Mouse (Mus musculus): ENCODE data around the gene Pikfyve.
"Not testable (repeated sequence)": the region's sequence is repeated elsewhere in the genome, so short reads cannot be mapped to it uniquely, and the experiment has no call there.

Pikfyve gene

GRCm38 (mm10) chr1:65185524-65186205 lies 818 bp upstream of the Pikfyve start:
- no peak for DNase-seq (ENCODE audit: low spot score)

DNA sequence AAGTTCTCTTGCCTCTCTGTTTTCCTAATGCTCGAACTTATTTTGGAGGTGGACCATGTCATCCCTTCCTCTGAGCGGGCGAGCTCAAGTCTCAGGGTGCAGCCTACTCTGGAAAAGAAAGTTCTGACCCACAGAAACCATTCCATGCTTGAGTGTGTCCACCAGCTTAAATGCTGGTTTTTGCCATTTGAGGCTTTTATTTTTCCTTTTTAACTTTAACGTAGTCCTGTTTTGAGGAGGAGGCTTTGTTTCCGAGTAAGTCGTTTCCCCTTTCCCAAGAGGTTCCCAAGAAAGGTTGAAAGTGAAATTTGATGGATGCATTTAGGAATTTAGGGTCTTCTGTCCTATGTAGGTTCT lies 569 bp downstream of the Pikfyve start:
- DNase-seq (ENCODE audit: low spot score), result no peak

- DNase-seq (ENCODE audit: low spot score), result no peak
Measured at GRCm38 (mm10) chr1:65190172-65190571, 3.7 kb downstream of the Pikfyve start.

- DNase-seq (ENCODE audit: low spot score), result no peak
Measured at GRCm38 (mm10) chr1:65193226-65193625, 6.7 kb downstream of the Pikfyve start.

- no peak for DNase-seq (ENCODE audit: low spot score)
Measured at GRCm38 (mm10) chr1:65198425-65198824, 11.9 kb downstream of the Pikfyve start.

- DNase-seq (ENCODE audit: low spot score), result no peak
Measured at GRCm38 (mm10) chr1:65198861-65199260, 12.4 kb downstream of the Pikfyve start.

- DNase-seq (ENCODE audit: low spot score), result no peak
Measured at GRCm38 (mm10) chr1:65204299-65204698, 17.8 kb downstream of the Pikfyve start.

DNA sequence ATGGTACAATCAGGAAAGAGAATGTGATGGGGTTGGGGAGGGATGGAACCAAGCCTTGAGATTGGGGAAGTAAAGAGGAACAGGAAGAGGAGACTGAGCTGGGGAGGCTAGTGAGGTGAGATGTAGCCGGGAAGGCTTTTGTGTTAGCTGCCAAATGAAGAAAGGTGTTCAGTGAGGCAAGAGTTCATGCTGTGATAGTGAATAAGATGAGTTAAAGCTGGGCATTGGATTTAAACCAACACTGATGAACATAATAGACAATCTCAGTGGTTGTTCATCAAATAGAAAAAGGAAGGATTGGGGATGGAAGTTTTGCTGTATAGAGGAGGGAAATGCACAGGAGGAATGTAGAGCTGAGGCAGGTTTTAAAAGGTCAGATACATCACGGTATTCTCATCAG lies 26.7 kb downstream of the Pikfyve start:
- no peak for DNase-seq (ENCODE audit: low spot score)

DNA sequence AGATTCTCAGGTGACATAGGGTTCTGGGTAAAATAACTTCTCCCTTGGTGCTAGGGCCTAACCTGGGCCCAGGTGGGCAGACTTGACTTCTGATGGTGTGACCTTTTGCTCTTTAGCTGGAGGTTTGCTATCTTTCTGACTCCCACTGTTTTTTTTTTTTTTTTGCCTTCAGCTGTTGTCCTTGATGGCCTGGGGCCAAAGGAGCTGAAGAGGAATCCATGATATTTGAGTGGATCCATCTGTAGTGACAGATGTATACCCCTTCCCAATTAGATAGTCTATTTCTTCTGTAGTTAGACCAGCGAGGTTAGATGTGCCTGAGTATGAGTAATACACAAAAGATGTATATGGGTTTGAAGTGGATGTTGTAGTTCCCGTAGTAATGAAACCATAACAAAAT lies 31.1 kb downstream of the Pikfyve start:
- no peak for DNase-seq (ENCODE audit: low spot score)

DNA sequence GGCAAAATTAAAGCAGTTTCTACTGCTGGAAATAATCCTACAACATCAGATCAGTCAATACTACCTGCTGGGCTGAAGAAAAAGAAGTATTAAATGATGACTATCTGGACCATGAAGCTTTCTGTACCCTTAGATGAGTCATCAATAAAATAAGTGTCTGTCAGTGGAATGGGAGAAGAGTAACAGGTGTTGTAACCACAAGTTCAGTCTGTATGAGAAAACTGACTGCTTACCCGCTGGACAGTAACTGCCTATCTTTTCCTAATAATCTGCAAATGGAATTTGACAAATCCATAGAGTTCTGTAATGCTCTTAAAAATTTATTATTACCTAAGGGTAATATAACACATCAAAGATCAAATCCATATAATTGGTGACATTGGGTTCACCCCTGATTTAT lies 31.5 kb downstream of the Pikfyve start:
- DNase-seq (ENCODE audit: low spot score), result no peak

DNA sequence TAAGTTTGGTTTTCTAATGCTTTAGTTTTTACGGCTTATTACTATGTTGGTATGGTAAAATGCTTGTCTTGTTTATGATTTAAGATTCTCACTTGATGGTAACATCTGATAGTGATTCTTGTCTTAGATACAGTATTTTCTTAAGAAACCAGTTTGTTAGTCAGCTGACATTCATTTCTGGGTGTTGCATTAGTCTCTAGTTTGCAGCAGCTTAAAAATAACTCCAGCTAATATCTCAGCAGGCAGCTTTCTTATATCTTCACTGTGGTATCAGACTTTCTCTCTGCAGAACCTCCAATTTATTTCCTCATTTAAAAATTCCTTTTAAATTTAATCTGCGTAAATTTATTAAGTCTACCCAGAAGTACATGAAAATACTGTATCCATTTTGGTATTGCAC lies 37.2 kb downstream of the Pikfyve start:
- DNase-seq (ENCODE audit: low spot score), result no peak

- no peak for DNase-seq (ENCODE audit: low spot score)
Measured at GRCm38 (mm10) chr1:65227681-65228080, 41.2 kb downstream of the Pikfyve start.

DNA sequence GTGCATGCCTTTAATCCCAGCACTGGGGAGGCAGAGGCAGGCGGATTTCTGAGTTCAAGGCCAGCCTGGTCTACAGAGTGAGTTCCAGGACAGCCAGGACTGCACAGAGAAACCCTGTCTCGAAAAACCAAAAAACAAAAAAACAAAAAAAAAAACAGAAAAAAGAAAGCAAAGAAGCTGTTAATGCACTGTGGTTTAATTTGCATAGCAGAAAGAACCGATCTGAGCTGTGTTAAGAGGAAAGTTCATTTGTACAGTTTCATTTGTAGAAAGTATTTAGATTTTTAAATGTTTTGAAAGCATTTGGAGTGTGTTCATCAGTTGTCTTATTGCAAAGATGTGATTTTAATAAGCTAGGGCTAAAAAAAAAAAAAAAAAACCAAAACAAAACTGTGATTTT lies 43.3 kb downstream of the Pikfyve start:
- not testable (repeated sequence) for DNase-seq (ENCODE audit: low spot score)

- no peak for DNase-seq (ENCODE audit: low spot score)
Measured at GRCm38 (mm10) chr1:65230566-65230965, 44.1 kb downstream of the Pikfyve start.

GRCm38 (mm10) chr1:65237712-65238111 lies 51.2 kb downstream of the Pikfyve start:
- DNase-seq (ENCODE audit: low spot score), result no peak

DNA sequence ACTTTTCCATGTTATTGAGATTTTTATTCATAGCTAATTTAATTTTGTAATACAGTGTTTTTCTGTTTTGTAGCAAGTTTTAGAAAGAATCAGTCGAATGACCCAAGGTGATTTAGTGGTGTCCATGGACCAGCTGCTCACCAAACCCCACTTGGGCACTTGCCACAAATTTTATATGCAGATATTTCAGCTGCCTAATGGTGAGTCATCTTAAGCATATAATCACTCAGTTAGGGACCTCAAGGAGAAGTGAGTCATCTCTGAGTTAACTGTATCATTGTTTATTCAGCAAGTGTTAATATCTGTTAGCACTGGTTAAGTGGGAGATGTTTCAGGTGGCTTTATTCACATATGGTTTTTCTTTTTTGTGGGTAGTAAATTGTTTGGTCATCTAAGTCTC lies 59.2 kb downstream of the Pikfyve start:
- no peak for DNase-seq (ENCODE audit: low spot score)

GRCm38 (mm10) chr1:65280461-65280860 lies 94.0 kb downstream of the Pikfyve start:
- DNase-seq (ENCODE audit: low spot score), result no peak

GRCm38 (mm10) chr1:65281756-65282155 lies 95.3 kb downstream of the Pikfyve start, which contains the start of gene Pth2r:
Gene Pth2r, plus strand, starts transcription at chr1:65282056.
- no peak for DNase-seq (ENCODE audit: low spot score)

GRCm38 (mm10) chr1:65282766-65283165 lies 96.3 kb downstream of the Pikfyve start:
- DNase-seq (ENCODE audit: low spot score), result peak; percentile 13

DNA sequence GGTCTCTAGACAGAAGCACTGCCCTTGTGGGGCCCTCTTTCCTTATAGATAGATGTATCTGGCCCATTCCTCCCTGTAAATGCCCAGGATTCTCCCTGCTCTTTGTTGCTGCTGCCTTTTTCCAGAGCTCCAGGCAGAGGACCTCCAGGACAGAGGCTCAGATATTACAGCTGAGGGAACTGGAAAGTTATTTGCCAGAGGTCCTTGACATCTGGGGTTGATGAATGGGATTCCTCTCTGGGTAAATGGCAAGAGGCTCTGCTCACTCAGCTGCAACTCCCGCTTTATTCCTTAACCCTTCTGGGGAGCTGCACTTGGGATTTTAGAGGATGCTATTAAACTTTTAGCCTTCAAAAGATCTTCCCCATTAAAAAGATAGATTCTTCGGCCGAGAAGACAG lies 122.0 kb downstream of the Pikfyve start:
- no peak for DNase-seq (ENCODE audit: low spot score)

GRCm38 (mm10) chr1:65311214-65311933 lies 124.9 kb downstream of the Pikfyve start:
- DNase-seq (ENCODE audit: low spot score), result no peak

- peak; percentile 19 for DNase-seq (ENCODE audit: low spot score)
Measured at GRCm38 (mm10) chr1:65312118-65312517, 125.6 kb downstream of the Pikfyve start.

GRCm38 (mm10) chr1:65312896-65313295 lies 126.4 kb downstream of the Pikfyve start:
- DNase-seq (ENCODE audit: low spot score), result no peak

Data from ovary, postnatal 14 days (tissue).